Mouse (Mus musculus): ENCODE results near the gene Serp1.

DNA sequence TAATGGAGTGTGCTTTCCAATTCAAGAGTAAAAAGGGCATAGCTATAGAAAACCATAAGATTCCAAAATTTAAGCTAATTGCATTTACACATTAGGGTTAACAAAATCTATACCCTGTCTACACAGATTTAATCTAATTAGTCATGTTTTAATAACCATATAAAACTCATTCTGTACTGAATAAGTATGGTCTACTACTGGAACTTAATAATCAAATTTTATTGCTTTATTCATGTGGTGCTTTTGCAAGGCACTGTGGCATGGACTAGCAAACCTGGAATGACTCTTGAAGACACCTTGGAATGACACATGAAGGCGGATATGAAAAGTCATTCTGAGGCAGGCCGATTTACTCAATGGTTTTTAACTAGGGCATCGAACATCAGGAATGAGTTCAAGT is 2.3 kb downstream of the Serp1 start:
- TF ChIP-seq CTCF (IDR thresholded peaks at IDR 0.05; ENCODE audit: control insufficient read depth, insufficient read depth, insufficient replicate concordance, low read depth, low read length) (no peak), POLR2A (IDR thresholded peaks at IDR 0.05; ENCODE audit: control insufficient read depth, low read depth, low read length) (no peak)
